Mouse (Mus musculus): ENCODE measurements around the gene Ckap5. TPM values are rescaled to one million over a fixed set of nuclear protein-coding genes. Genes with fewer than 3 reads are reported as not detected.

Ckap5 gene
- total and polyA plus RNA-seq, 2 experiments from 2014 or later = 36.8 to 39.7 TPM

DNA sequence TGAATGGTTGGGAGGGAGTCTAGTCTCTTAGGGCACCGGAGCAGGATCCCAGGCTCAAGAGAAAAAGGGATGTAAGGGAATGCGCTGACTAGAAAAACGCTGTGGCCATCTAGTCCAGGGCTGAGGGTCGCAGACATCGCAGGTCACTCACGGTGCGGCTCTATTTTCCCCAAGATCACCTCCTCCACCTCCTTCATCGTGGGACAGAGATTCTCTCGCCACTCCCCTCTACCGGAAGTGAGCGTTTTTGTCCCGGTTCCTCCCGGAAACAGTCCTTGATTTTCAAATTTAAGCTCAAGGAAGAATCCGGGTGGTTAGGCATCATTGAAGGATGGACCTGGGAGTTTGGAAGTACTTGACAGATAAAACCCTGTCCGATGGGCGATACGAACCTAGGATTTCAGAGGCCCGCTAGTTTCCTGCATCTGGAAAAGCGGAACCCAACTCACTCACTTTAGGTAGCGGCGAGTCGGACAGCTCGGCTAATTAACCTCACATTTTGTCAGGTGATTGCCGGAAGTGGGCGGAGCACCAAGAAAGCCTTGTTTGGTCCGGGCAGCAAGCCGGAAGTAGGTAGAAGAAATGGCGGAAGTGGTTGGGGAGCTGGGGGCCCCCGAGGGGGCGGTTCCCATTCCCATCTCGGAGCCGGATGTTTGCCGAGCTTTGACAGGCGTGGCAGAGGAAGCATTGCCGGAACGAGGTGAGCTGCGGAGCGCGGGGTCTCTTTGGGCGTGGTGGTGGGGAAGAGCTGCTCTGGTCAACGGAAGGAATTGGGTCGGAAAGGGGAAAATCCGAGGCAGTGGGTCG is 123.2 kb downstream of the Ckap5 start, which contains the start of the genes Zfp408 and Arhgap1:
Gene Zfp408 (minus strand): TSS at position 239 of the 807 bp plus-strand sequence.
Gene Arhgap1 (plus strand): TSS at position 308 of the 807 bp plus-strand sequence.
- WGBS = under 1% methylated on average over 44 of the region's 44 CpGs
- peaks cover 31% of the 10 kb centered on the region for H3K4me1 ChIP-seq (ENCODE audit: control insufficient read depth, insufficient read depth)
- peak within 1 kb of the TSS; percentile 96 for H3K27ac ChIP-seq (ENCODE audit: low read depth)
- no peaks in the 10 kb centered on the region for H3K27me3 ChIP-seq (ENCODE audit: control insufficient read depth, insufficient read depth, low read length)
- peaks cover 40% of the 10 kb centered on the region for H3K36me3 ChIP-seq (replicated peaks; ENCODE audit: control insufficient read depth, insufficient read depth, low read length)
- peak within 1 kb of the TSS; percentile 97 for H3K4me3 ChIP-seq (ENCODE audit: low read depth, low read length)
- peak within 1 kb of the TSS; percentile 93 for H3K4me2 ChIP-seq (ENCODE audit: low read depth, low read length)
- TF ChIP-seq CTCF (IDR thresholded peaks at IDR 0.05; ENCODE audit: low read depth) (no peak), EP300 (IDR thresholded peaks at IDR 0.05; ENCODE audit: low read depth) (peak; percentile 80; the same call in 1 of the 2 replicates)
- ATAC-seq (ENCODE audit: insufficient read depth, low read depth) (peak; percentile 92), DNase-seq (ENCODE audit: low spot score) (peak; percentile 98)
- H3K9me3 ChIP-seq (replicated peaks; ENCODE audit: control insufficient read depth, low read length) = no peaks in the 10 kb centered on the region
- H3K9ac ChIP-seq (replicated peaks; ENCODE audit: low read depth, low read length) = peak within 1 kb of the TSS; percentile 83

DNA sequence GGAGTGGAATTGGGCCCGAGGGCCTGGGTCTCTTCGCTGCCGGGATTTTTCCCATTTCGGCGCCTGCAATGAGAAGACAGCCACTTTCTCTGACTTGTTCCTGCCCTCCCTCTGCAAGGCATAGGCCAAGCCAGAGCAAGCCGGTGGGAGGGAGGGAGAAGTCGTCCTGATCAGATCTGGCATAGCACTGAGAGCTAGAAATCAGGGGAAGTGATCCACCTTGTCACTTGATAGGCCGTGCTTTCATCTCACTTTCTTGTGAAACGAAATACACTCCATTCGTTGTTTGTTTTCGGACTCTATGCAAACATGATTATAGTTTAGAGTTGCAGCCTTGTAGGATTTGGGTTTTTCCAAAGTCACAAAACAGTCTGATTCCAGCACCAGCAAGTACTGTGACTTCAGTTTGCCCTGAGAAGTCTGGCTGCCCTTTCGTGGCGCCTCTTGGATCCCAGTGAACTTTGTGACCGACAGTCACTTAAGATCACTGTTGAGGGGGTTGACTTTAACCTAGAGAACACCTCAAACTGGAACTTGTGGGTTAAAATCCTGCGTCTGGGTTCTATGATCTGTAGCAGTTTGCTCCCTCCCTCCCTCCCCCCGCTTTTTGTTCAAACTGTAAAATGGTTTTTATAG is 123.9 kb downstream of the Ckap5 start:
- H3K4me2 ChIP-seq (ENCODE audit: low read depth, low read length) = peak overlapping the region; percentile 93
- 7% methylated on average over 16 of the region's 16 CpGs for WGBS
- H3K9me3 ChIP-seq (replicated peaks; ENCODE audit: control insufficient read depth, low read length) = no peaks in the 10 kb centered on the region
- peak; percentile 45 for ATAC-seq (ENCODE audit: insufficient read depth, low read depth)
- no peaks in the 10 kb centered on the region for H3K27me3 ChIP-seq (ENCODE audit: control insufficient read depth, insufficient read depth, low read length)
- peaks cover 40% of the 10 kb centered on the region for H3K36me3 ChIP-seq (replicated peaks; ENCODE audit: control insufficient read depth, insufficient read depth, low read length)
- DNase-seq (ENCODE audit: low spot score) = no peak
- no peak for TF ChIP-seq CTCF (IDR thresholded peaks at IDR 0.05; ENCODE audit: low read depth)
- TF ChIP-seq EP300 (IDR thresholded peaks at IDR 0.05; ENCODE audit: low read depth) = no peak
- H3K27ac ChIP-seq (ENCODE audit: low read depth) = peak overlapping the region; percentile 96
- peak overlapping the region; percentile 97 for H3K4me3 ChIP-seq (ENCODE audit: low read depth, low read length)
- peak overlapping the region; percentile 83 for H3K9ac ChIP-seq (replicated peaks; ENCODE audit: low read depth, low read length)
- peaks cover 38% of the 10 kb centered on the region for H3K4me1 ChIP-seq (ENCODE audit: control insufficient read depth, insufficient read depth)

DNA sequence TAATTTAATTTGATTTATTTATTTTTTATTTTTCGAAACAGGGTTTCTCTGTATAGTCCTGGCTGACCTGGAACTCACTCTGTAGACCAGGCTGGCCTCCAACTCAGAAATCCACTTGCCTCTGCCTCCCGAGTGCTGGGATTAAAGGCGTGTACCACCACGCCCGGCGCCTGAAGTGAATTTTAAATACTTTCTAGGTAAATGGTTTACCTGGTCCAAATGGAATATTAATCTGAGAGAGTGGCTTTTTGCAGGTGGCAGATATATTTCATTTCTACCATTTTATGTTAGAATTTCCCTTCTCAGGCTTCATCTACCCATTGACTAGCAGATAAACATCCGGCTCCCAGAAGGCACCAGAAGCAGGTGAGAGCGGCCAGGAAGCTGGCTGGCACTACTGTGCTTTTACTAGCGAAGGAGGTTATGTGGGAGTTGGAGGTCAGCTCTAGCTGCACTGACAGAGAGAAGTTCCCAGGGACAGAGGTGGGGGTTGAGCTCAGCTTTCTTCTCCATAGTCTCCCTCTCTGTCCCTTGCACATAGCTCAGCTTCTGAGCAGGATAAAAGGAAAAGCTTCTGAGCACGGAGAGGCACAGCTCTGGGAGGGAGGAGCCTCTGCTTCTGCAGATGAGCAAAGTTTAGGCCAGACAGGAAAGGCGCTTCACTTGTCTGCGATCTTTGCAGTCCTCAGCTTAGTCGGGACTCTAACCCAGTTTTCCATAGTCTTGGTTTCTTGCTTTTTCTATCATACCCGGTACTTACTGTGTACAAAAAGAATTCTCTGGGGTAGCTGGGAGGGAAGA is 125.1 kb downstream of the Ckap5 start:
- Histone ChIP-seq H3K9ac (replicated peaks; ENCODE audit: low read depth, low read length) (no peak overlapping the region; the same call in 1 of the 2 replicates), H3K4me3 (ENCODE audit: low read depth, low read length) (no peak overlapping the region), H3K9me3 (replicated peaks; ENCODE audit: control insufficient read depth, low read length) (no peaks in the 10 kb centered on the region), H3K27me3 (ENCODE audit: control insufficient read depth, insufficient read depth, low read length) (no peaks in the 10 kb centered on the region), H3K4me1 (ENCODE audit: control insufficient read depth, insufficient read depth) (peaks cover 50% of the 10 kb centered on the region), H3K27ac (ENCODE audit: low read depth) (peak overlapping the region; percentile 64; the same call in 1 of the 2 replicates), H3K4me2 (ENCODE audit: low read depth, low read length) (peak overlapping the region; percentile 29; the same call in 1 of the 2 replicates), H3K36me3 (replicated peaks; ENCODE audit: control insufficient read depth, insufficient read depth, low read length) (peaks cover 34% of the 10 kb centered on the region)
- 61% methylated on average over 14 of the region's 14 CpGs for WGBS
- no peak for DNase-seq (ENCODE audit: low spot score)
- TF ChIP-seq EP300 (IDR thresholded peaks at IDR 0.05; ENCODE audit: low read depth) (no peak), CTCF (IDR thresholded peaks at IDR 0.05; ENCODE audit: low read depth) (no peak)
- ATAC-seq (ENCODE audit: insufficient read depth, low read depth) = no peak

DNA sequence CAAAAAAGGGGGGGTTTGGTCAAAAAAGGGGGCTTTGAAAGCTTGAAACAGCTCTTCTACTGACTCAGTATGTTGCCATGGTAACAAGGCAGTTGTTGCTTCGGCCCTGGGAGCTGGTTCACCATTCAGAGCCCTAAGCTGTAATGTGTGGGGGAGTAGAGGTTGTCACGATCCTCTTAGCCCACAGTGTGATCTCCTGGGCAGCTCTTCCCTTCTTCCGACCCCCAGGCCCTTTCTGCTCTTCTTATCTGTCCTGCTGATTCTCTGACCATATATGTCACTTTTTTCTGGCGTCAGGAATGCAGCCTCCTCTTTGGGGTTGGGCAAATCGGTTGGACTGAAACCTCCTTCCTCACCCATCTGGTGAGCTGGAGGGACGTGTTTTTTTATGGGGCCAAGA is 126.3 kb downstream of the Ckap5 start:
- DNase-seq (ENCODE audit: low spot score) = peak; percentile 43
- Histone ChIP-seq H3K36me3 (replicated peaks; ENCODE audit: control insufficient read depth, insufficient read depth, low read length) (peaks cover 34% of the 10 kb centered on the region), H3K4me2 (ENCODE audit: low read depth, low read length) (no peak overlapping the region; the same call in 1 of the 2 replicates), H3K4me3 (ENCODE audit: low read depth, low read length) (no peak overlapping the region), H3K27me3 (ENCODE audit: control insufficient read depth, insufficient read depth, low read length) (no peaks in the 10 kb centered on the region), H3K4me1 (ENCODE audit: control insufficient read depth, insufficient read depth) (peaks cover 53% of the 10 kb centered on the region), H3K9me3 (replicated peaks; ENCODE audit: control insufficient read depth, low read length) (no peaks in the 10 kb centered on the region), H3K9ac (replicated peaks; ENCODE audit: low read depth, low read length) (0 out of 2 replicates have a peak overlapping the region, but pooled peaks have one; percentile 34), H3K27ac (ENCODE audit: low read depth) (peak overlapping the region; percentile 64)
- WGBS = 20% methylated on average over 6 of the region's 6 CpGs
- no peak for ATAC-seq (ENCODE audit: insufficient read depth, low read depth)
- no peak for TF ChIP-seq CTCF (IDR thresholded peaks at IDR 0.05; ENCODE audit: low read depth)
- no peak for TF ChIP-seq EP300 (IDR thresholded peaks at IDR 0.05; ENCODE audit: low read depth)

DNA sequence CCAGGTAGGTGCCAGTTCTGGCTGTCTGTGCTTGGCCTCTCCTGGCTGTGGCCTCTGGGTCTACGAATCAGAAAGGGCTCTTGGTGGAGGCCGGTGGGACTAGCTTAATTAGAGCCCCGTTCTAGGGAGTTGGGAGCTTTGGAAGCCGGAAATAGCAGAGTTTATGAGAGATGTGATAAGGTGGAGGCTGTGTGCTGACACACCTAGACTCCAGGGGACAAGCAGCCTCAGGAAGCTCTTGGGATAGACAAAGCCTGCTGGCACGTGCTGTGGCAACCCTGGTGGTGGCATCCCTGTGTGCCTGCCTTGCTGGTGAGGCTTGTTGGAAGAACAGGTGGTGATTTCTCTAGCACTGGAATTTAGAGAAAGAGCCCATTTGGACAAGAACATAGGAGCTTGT is 128.8 kb downstream of the Ckap5 start:
- Histone ChIP-seq H3K9ac (replicated peaks; ENCODE audit: low read depth, low read length) (no peak overlapping the region; the same call in 1 of the 2 replicates), H3K36me3 (replicated peaks; ENCODE audit: control insufficient read depth, insufficient read depth, low read length) (peaks cover 57% of the 10 kb centered on the region), H3K27ac (ENCODE audit: low read depth) (peak overlapping the region; percentile 77), H3K27me3 (ENCODE audit: control insufficient read depth, insufficient read depth, low read length) (no peaks in the 10 kb centered on the region), H3K9me3 (replicated peaks; ENCODE audit: control insufficient read depth, low read length) (no peaks in the 10 kb centered on the region), H3K4me1 (ENCODE audit: control insufficient read depth, insufficient read depth) (peaks cover 53% of the 10 kb centered on the region), H3K4me3 (ENCODE audit: low read depth, low read length) (no peak overlapping the region), H3K4me2 (ENCODE audit: low read depth, low read length) (no peak overlapping the region; the same call in 1 of the 2 replicates)
- 39% methylated on average over 5 of the region's 5 CpGs for WGBS
- no peak for TF ChIP-seq CTCF (IDR thresholded peaks at IDR 0.05; ENCODE audit: low read depth)
- TF ChIP-seq EP300 (IDR thresholded peaks at IDR 0.05; ENCODE audit: low read depth) = no peak
- ATAC-seq (ENCODE audit: insufficient read depth, low read depth) (0 out of 2 replicates have a peak, but pooled peaks have one; percentile 3), DNase-seq (ENCODE audit: low spot score) (peak; percentile 10)

Measured in heart, postnatal 0 days (tissue).